Mouse (Mus musculus): ENCODE data around the gene Gpn2. TPM values are rescaled to one million over a fixed set of nuclear protein-coding genes. Genes with fewer than 3 reads are reported as not detected.
A peak's percentile ranks its signal among the peaks of the same experiment; 100 is the strongest.

Gene Gpn2
- total RNA-seq, 2 experiments from 2014 or later: 7.0 TPM

DNA sequence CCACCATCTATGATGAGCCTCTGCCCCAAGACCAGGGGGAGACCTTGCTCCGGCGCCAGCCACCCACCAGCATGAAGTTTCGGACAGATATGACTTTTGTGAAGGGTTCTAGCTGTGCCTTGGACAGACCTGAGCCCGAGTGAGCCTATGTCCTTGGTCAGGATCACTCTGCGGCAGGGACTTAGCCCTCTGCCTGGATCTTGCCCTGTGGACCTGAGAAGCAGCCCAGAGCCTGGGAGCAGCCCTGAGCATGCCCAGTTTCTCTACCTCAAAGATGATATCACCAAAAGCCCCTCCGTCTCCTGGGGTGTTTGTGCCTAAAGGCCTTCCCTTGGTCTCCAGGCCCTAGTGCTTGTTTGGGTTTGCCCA lies 488 bp upstream of the Gpn2 start:
- DNase-seq: no peak
- intact Hi-C loops (cut with DNase I): no loop called here

DNA sequence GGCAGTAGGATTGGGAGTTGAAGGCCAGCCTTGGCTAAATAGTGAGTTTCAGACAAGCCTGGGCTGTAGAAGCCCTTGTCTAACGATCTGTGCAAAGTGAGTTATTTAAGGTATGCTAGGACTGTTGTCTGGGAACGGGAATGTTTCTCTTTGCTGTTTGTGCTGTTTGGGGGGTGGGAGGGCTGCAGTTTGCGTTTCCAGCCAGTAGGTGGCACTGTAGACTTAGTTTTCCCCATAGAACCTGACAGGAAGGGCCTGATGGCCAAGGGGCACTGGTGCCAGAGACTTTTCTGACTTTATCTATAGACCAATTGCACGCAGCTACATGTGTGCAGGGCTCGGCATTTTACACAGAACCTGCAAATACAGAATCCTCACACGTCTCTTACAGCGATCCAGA lies 8.4 kb downstream of the Gpn2 start:
- intact Hi-C loops (cut with DNase I): loop anchor here (1.0 to 2.0 kb wide), 3 partner anchors 17 to 236 kb away; partner anchors contain the start of gene Zdhhc18
- peak; percentile 73 to 81 for DNase-seq

DNA sequence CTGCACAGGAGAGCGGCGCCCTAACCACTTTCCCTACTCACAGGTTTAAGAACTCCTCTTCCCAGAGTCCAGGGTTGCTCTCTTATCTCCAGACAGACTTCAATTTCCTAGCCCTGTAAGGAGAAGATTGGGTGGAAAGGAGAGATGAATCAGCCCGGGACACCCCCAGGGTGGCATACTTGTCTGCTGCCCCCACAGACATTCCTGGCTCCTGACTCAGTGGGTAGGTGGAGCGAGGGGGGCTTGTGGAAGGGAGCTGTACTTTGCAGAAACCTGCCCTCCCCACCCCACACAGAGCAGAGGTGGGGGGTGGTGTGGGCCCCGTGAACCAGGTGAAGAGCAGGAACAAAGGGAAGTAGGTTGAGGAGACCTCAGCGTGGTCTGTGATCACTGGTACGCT lies 11.4 kb downstream of the Gpn2 start:
- intact Hi-C loops (cut with DNase I): no loop called here
- no peak for DNase-seq

DNA sequence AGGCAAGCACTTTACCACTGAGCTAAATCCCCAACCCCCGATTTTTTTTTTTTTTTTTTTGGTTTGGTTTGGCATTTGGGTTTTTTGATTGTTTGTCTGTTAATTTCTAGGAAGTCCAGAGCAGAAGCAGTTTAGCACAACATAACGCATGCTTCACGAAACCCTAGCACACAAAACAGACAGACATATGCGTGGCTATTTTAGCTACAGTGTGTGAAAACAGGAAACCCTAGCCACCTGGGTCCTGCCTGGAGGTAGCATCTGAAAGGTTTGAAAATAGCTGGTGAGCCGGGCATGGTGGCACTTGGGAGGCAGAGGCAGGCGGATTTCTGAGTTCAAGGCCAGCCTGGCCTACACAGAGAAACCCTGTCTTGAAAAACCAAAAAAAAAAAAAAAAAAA lies 11.9 kb downstream of the Gpn2 start:
- no peak for DNase-seq
- intact Hi-C loops (cut with DNase I): no loop called here

DNA sequence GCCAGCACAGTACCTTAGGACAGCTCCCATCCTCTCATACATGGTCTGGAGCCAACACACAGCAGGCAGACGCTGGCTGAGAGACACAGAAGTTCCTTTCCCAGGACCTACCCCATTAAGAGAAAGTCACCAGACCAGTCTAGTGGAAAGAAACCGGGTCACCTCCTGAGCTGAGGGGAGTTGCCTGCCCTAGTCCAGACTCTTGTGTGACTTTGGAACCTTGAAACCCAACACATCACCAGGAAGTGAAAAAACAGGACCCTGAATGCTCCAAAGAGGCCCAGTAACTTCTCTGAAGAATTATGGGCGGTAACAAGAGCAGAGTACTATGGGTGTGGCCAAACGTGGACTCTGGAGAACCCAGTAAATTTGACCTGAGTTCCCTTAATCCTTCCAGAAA lies 14.5 kb downstream of the Gpn2 start:
- intact Hi-C loops (cut with DNase I): no loop called here
- no peak for DNase-seq

DNA sequence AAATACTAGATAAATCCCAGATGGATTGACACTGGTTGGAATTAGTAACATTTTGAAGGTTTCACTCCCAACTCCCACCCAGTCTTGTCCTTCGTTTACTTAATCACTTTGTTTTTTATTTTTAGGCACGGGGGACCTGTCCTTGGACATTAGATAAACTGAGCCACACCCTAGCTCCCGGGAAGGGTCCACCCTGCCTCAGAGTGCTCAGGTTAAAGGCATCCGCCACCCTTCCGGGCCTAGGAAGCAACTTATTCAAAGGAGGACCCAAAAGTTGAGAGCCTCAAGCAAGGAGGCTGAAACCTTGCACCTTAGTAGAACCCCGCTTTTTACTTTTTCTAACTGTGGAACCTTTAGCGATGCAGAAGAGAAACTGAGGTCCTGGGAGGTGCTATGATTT lies 15.0 kb downstream of the Gpn2 start:
- intact Hi-C loops (cut with DNase I): no loop called here
- DNase-seq: no peak

DNA sequence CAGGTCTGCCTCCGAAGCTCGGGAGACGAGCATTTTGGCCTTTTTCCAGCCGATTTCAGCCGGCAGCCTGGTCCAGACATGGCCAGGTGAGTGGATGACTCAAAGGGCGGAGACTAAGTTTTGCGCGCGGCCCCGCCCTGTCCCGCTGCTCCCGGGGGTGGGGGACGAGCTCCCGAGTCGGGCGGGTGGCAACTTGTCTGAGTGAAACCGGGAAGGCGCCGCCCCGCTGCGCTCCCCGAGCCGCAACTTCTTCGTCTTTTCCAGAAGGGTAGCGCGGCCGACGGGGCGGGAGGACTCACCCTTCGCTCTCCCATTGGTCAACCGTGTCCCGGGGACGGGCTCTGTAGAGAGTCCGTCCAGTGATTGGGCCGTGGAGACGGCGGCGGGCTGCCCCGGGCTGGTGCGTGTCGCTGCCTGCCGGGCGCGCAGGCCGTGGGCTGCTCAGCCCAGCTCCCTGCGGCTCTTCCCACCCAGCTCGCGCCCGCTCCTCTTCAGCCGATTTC lies 15.5 kb downstream of the Gpn2 start:
- intact Hi-C loops (cut with DNase I): no loop called here
- peak; percentile 87 to 90 for DNase-seq

DNA sequence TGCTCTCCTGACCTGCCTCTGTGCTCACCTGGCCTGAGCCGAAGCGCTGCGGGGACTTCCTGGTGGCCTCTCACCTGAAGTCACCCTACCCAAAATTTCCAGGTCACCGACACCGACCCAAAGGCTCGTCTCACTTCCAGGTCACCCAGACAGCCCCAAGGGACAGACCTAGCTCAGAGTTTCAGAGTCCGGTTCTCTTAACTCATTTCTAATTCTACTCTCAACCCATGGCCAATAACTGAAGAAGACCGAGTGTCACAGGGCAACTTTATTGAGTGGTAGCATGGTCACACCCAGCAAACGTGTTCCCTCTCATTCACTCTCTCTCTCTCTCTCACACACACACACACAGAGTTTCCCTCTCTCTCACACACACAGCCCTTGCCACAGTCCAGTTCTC lies 16.1 kb downstream of the Gpn2 start:
- intact Hi-C loops (cut with DNase I): no loop called here
- no peak for DNase-seq

DNA sequence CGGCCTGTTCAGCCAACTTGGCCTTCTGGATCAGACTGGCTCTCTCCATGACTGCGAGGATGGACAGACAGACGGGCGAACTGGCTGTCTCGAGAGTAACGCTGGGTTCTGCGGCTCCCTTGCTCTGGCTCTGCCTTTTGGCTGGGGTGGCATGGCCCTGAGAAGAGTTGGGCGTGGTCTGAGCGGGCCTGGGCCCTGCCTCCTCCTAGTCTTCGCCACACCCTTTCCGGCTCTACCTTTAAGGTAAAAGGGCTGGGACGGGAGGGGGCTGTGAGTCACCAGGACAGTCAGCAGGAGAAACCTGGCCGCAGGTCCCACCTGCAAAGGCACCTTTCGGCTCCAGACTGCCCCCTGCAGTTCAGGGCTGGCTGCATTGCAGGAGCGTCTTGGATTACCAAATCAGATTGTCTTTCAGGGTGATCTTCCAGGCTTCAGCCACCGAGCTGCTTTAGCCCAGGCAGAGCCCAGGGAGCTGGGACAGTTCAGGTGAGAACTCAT lies 17.6 kb downstream of the Gpn2 start, which contains the start of gene Sfn:
TSS of gene Sfn (minus strand) at position 448 of the 498 bp plus-strand sequence.
- intact Hi-C loops (cut with DNase I): no loop called here
- DNase-seq: peak; percentile 31 to 49

DNA sequence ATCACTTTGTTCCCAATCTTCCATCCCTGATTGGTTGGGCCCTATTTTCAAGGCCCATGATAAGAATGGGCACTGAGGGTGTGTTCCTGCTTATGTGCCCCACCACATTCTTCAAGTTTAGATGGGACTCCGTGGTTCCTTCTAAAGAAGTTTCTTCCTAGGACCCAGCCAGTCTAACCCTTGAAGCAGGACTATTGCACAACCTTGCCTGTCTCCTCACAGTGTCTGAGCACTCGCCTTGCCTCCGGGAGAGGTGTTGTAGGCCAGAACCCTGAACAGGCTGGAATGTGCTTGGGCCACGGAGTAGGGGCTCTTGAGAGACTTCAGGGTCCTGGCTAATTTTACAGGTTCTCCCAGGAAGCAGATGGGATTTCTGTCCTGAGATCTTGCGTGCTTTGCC lies 18.9 kb downstream of the Gpn2 start:
- DNase-seq: no peak
- intact Hi-C loops (cut with DNase I): no loop called here

DNA sequence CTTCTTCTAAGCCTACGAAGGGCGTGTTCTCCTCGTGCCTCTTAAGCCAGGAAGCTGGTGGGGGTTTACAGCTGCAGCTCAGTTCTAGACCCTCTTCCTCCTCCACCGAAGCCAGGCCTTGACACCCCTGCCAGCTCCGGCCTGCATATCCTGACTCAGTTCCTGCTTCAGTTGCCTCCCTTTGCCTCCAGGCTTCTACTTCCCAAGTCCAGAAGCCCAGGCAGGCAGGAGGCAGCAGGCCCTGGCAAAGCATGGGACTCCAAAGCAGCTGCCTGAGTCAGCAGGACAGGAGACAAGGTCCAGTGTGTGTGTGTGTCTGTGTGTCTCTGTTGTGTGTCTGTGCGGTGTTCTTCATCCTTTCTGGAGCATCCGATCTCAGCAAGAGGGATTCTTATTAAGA lies 20.0 kb downstream of the Gpn2 start:
- DNase-seq: no peak

DNA sequence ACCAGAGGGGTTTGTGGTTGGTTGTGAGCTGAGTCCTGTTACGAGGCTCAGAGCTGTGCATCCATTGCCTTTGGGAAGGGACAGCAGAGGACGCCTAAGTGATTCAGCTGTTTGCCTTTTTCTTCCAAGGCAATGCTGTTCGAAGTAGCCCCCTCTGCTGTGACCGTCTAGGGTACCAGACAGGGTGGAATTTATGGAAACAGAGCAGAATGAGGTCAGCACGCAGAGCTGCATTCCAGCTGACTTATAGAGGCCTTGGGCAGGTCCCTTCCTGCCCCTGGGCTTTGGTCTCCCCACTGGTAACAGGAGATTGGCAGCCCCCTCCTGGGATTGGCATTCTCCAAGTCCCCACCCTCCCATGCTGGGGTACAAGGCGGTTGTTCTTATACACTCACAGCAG lies 20.7 kb downstream of the Gpn2 start:
- DNase-seq: no peak
- intact Hi-C loops (cut with DNase I): no loop called here

More for the DNA sequence above, 20.0 kb downstream of the Gpn2 start:
- intact Hi-C loops (cut with DNase I): no loop called here

DNA sequence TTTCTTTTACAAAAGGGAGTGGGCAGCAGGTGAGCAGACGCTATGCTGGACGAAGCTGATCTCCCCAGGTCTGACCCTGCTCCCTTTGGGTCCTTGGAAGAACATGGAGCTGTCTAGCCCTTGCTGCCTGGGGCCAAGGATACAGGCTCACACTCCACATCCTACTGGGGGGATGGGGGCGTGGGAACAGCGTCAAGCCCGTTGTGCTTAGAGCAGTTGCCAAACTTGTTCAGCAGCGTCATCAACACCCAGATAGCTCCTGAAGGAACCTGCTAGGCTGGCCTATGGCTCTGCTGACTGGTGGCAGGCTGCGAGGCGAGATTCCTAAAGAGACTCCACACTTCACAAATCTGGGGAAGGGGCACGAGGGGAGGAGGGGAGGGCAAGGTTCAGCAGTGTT lies 21.2 kb downstream of the Gpn2 start:
- no peak for DNase-seq
- intact Hi-C loops (cut with DNase I): no loop called here

DNA sequence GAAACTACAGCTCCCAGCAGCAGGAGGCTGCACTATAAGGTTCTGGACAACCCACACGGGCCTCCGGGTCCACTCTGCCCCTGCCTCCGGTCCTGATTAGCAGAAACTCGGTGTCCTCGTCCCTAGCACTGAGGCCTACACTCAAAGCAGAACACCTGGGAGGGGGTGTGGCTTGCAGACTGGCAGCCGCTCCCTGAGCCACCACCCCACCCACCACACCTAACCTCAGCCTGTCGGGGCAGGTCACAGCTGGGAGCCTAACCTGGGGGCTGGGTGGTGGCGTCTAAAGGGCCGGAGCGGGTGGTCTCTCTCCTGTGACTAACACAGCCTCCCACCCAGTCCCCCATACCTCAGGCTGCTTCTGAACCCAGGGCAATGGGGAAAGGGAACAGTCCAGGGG lies 23.1 kb downstream of the Gpn2 start:
- intact Hi-C loops (cut with DNase I): no loop called here
- no peak for DNase-seq

DNA sequence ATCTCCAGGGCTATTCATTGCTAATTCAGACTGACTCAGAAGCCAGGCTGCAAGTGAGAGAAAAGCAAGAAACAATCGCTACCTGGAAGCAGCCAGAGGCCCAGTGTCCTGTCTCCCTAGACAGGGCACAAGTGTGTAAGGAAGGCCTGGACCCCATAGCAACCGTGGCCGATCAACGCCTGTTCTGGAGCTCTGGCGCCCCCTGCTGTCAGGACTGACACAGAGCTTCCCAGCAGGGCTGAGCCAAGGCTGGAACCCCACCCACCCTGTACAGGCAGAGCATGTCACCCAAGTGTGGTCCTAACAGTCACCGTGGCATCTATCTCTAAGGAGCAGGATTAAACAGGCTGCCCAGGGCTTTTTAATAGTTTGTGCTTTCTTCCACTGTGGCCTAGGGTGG lies 25.6 kb downstream of the Gpn2 start:
- DNase-seq: peak; percentile 85 to 88
- intact Hi-C loops (cut with DNase I): loop anchor here (1.0 to 5.0 kb wide), 3 partner anchors 17 to 43 kb away; partner anchors contain the start of gene Zdhhc18

DNA sequence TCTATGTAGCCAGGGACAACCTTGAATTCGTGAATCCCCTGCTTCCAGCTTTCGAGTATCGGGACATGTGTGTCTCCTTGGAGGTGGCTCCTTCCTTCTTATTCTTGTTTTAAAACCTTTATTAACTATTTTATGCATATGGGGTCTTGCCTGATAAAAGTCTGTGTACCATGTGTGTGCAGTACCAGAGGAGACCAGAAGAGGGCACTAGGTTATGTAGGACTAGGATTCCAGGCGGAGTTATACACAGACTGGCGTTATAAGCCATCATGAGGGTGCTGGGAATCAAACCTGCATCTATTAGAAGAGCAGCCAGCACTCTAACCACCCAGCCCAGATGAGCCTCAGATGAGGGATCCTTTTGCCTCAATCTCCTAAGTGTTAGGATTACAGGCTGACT lies 27.7 kb downstream of the Gpn2 start:
- no peak for DNase-seq
- intact Hi-C loops (cut with DNase I): loop anchor here (5.0 kb wide), 1 partner anchor 40 kb away; the partner anchor contains the start of gene Zdhhc18

DNA sequence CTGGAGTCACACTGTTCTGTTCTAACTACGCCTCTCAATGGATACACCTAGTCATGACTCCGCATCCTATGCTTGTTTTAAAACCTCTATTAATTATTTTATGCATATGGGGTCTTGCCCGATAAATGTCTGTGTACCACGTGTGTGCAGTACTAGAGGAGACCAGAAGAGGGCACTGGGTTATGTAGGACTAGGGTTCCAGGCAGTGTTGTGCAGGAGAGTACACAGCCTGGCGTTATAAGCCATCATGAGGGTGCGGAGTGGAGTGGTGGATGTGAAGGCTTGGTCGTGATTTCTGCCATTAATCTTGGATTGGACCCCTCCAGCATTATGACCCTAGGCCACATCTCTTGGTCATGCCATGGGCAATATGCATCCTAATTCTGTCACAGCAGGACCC lies 28.3 kb downstream of the Gpn2 start:
- intact Hi-C loops (cut with DNase I): loop anchor here (5.0 kb wide), 1 partner anchor 40 kb away; the partner anchor contains the start of gene Zdhhc18
- DNase-seq: no peak

DNA sequence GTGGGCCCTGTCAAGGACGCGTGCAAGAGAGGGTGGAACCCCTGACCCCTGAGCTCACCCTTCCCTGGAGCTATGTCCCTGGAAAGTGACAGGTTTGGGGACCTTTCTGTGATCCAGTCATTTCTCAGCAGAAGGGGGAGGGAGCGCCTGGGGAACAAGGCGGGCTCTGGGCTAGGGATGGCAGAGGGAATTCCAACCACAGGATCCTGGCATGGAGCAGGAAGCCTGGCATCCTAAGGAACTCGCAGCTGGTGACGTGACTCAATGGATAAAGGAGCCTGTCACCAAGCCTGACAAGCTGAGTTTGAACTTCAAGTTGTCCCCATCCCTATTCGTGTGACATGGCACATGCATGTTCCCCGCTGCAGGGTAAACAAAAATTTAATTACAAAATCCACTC lies 28.9 kb downstream of the Gpn2 start:
- no peak for DNase-seq
- intact Hi-C loops (cut with DNase I): loop anchor here (5.0 kb wide), 1 partner anchor 39 kb away; the partner anchor contains the start of gene Zdhhc18

DNA sequence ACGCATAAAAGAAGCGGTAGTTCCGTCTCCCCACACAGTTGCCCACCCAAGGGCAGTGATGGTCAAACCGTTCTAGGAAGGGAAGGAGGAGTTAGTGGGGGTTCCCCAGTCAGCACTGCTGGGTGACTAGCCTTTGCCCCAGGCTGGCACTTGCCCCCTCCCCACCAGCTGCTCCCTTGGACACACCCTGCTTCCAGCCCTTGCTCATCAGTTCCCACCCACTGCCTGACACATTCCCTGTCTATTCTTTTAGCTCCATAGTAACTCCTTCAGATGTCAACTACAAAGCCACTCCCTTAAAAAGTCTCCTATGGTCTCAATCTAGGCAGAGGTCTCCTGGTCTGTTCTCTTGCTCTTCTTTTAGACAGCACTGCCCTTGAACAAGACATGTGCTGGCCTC lies 29.7 kb downstream of the Gpn2 start:
- intact Hi-C loops (cut with DNase I): loop anchor here (2.0 to 5.0 kb wide), 2 partner anchors 17 to 38 kb away; partner anchors contain the start of gene Zdhhc18
- no peak for DNase-seq

DNA sequence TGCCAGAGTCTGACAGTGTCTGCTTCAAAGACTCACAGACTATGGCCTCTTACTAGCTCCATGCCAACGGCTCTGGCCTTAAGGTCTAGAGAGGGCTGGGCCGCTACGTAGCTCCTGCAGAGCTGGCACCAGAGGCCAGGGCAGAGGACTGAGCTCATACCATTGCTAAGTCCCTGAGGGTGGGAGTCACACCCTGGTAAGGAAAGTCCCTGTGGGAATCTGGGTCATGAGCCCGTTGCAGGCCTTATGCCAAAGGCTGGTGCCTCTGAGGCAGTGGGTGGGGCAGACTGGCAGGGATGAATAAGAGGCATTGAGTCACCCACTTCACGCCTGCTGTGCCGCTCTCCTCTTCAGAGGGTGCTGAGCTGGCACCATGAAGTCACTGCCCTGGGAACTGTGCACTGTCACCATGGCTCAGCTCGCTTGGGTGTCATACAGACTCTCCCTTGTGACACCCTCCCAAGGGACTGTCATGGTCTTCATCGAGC lies 30.2 kb downstream of the Gpn2 start:
- intact Hi-C loops (cut with DNase I): loop anchor here (2.0 to 5.0 kb wide), 2 partner anchors 16 to 38 kb away; partner anchors contain the start of gene Zdhhc18
- peak in 1 of 2 experiments; percentile 20 for DNase-seq

DNA sequence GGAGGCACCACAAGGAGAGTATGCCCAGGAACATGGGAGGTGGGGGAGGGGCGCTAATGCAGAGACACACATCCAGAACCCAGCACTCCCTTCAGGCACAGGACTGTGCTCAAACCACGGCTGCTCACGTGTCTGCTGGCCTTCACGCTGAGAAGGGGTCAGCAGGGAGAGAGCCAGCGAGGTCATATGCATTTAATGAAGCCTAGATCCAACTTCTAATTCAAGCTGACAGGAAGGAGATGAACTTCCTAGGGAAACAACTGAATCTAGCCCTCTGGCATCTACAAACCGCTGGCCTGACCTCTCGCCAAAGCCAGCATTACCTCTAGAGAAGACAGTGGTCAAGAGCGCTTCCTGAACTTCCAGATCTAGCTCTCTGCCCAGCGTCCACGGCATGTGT lies 31.3 kb downstream of the Gpn2 start:
- intact Hi-C loops (cut with DNase I): loop anchor here (2.0 kb wide), 1 partner anchor 15 kb away; no protein-coding TSS in a partner anchor
- DNase-seq: no peak

DNA sequence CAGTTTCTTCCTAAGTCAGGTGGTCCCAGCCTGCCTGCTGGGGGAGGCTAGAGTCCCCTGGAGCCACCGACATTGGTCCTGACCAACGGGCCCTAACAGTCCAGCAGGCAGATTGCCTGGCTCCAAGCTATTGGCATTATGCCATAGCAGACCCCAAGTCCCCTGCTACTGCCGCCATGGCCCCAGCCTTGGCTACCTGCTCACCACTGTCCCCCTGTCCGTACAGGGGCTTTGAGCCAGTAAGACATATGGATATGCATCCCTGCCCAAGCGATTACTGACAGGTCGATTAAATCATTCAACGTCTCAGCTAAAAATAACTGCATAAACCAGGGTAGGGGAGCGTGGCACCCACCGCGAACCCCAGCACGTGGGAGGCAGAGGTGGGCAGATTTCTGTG lies 33.8 kb downstream of the Gpn2 start:
- DNase-seq: no peak
- intact Hi-C loops (cut with DNase I): no loop called here
